Mouse (Mus musculus): Measurements from ENCODE around the gene Ano8. TPM values are rescaled to one million over a fixed set of nuclear protein-coding genes. Genes with fewer than 3 reads are reported as not detected.
A peak's percentile ranks its signal among the peaks of the same experiment; 100 is the strongest.

Gene Ano8
- polyA plus RNA-seq, 1 experiment from 2014 or later: 0.12 TPM

DNA sequence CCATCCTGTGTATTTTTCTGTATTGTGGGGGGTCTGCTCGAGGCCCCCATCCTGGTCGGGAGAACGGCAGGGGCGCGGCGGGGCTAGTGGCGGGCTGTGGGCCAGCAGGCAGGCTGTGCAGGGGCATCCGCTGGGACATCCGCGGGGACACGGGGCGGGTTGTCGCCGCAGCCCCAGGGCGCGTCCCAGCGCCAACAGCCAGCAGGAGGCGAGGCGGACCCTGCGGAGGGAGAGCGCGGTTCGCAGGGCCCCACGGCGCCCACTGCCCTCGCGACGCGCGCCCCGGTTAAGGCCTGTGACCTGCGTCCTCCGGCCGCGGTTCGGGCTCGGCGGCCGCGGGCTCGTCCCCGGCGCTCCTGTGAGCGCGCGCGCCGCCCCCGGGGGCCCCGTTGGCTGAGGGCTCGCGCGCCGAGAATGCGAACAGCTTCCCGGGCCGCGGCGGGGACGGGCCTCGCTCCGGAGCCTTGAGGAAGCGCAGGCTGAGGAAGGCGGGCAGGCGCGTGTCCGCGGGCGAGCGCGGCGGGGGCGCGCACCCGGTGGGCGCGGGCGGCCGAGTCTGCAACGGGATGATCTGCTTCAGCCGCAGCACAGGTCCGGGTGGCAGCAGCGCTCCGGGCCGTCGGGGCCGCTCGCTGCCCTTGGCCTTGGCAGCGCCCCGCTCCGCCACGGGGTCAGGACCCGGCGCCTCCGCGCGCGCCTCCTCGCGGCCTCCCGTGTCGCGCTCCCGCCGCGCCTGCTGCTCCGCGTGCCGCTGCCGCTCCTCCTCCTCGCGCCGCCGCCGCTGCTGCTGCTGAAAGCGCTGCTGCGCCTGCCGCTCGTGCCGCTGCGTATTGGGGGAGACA lies 9.4 kb downstream of the Ano8 start:
- H3K4me1 ChIP-seq (replicated peaks): peaks cover 45% of the 10 kb centered on the region
- H3K27ac ChIP-seq: peak overlapping the region; percentile 82
- no peaks in the 10 kb centered on the region for H3K9me3 ChIP-seq (replicated peaks)
- H3K4me3 ChIP-seq (replicated peaks): peak overlapping the region; percentile 71
- under 1% methylated on average over 120 of the region's 121 CpGs for WGBS (ENCODE audit: insufficient replicate concordance)
- ATAC-seq (ENCODE audit: low read depth) (peak; percentile 76), DNase-seq (peak; percentile 69)
- H3K9ac ChIP-seq: peak overlapping the region; percentile 78
- peaks cover 28% of the 10 kb centered on the region for H3K27me3 ChIP-seq
- H3K4me2 ChIP-seq: peak overlapping the region; percentile 92
- H3K36me3 ChIP-seq: peaks cover 41% of the 10 kb centered on the region

GRCm38 (mm10) chr8:71475702-71476075 lies 10.1 kb downstream of the Ano8 start:
- Histone ChIP-seq H3K9me3 (replicated peaks) (no peaks in the 10 kb centered on the region), H3K27me3 (peaks cover 22% of the 10 kb centered on the region), H3K36me3 (peaks cover 47% of the 10 kb centered on the region), H3K9ac (peak overlapping the region; percentile 78), H3K4me1 (replicated peaks) (peaks cover 44% of the 10 kb centered on the region), H3K4me3 (replicated peaks) (peak overlapping the region; percentile 71), H3K4me2 (peak overlapping the region; percentile 92), H3K27ac (peak overlapping the region; percentile 82)
- WGBS (ENCODE audit: insufficient replicate concordance): 36% methylated on average over 4 of the region's 4 CpGs
- DNase-seq (no peak), ATAC-seq (ENCODE audit: low read depth) (no peak)

GRCm38 (mm10) chr8:71474785-71475701 lies 10.7 kb downstream of the Ano8 start:
- Histone ChIP-seq H3K4me3 (replicated peaks) (no peak overlapping the region), H3K4me2 (peak overlapping the region; percentile 92), H3K27ac (peak overlapping the region; percentile 82; the same call in 1 of the 2 replicates), H3K36me3 (peaks cover 50% of the 10 kb centered on the region), H3K9ac (no peak overlapping the region; the same call in 1 of the 2 replicates), H3K27me3 (peaks cover 17% of the 10 kb centered on the region; the same call in 1 of the 2 replicates), H3K9me3 (replicated peaks) (no peaks in the 10 kb centered on the region), H3K4me1 (replicated peaks) (peaks cover 44% of the 10 kb centered on the region)
- DNase-seq (no peak), ATAC-seq (ENCODE audit: low read depth) (no peak)
- WGBS (ENCODE audit: insufficient replicate concordance): 92% methylated on average over 25 of the region's 25 CpGs

DNA sequence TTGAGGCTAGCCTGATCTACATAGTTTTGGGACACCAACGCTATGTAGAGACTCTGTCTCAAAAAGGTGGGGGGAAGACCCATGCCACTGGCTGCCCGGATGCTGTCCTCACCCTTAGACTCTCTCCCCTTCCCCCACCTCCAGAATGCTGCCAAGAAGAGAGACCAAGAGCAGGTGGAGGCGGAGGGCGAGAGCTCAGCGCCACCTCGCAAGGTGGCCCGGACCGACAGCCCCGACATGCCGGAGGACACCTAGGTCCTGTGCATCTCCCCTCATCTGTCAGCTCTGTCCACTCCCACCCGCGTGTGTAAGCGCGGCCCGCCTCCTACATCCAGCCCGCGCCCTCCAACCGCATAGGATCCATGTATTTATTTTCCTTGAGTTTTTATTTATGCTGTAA lies 11.4 kb downstream of the Ano8 start:
- Histone ChIP-seq H3K27me3 (peaks cover 17% of the 10 kb centered on the region; the same call in 1 of the 2 replicates), H3K4me1 (replicated peaks) (peaks cover 44% of the 10 kb centered on the region), H3K4me3 (replicated peaks) (no peak overlapping the region), H3K27ac (no peak overlapping the region), H3K4me2 (no peak overlapping the region), H3K9me3 (replicated peaks) (no peaks in the 10 kb centered on the region), H3K9ac (no peak overlapping the region), H3K36me3 (peaks cover 50% of the 10 kb centered on the region)
- WGBS (ENCODE audit: insufficient replicate concordance): 91% methylated on average over 18 of the region's 18 CpGs
- ATAC-seq (ENCODE audit: low read depth) (no peak), DNase-seq (no peak)

DNA sequence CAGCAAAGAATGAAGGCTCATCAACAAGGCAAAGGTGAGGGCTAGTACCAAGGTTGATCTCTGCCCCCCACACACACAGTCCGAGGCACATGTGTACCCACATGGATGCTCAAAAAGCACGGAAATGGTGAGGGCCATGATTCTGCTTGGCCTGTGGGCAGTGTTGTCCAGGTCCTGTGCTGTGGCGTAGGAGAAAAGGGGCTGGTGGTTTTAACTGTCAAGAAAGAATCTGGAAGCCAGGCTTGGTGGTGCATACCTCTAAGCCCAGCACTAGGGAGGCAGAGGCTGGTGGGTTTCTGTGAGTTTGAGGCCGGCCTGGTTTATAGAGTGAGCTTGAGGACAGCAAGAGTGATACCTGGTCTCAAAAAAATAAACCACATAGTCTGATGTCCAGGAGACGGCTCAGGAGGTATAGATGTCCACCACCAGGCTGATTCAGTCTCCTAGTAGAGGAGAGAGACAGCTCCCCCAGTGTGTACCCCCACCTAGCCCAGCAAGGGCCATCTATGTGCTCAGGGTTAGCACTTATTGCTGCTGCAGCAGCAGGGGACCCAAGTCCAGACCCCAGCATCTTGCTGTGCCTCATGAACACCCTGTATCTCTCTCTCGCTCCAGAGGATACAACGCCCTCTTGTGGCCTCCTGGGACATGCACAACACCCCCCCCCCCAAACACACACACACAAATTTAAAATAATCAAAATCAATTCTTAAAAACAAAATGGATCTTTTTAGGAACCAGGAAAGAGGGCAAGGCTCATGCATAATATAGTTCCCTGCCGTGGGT lies 13.0 kb downstream of the Ano8 start:
- Histone ChIP-seq H3K36me3 (peaks cover 50% of the 10 kb centered on the region), H3K27me3 (peaks cover 6% of the 10 kb centered on the region; the same call in 1 of the 2 replicates), H3K4me2 (no peak overlapping the region), H3K9ac (no peak overlapping the region), H3K4me1 (replicated peaks) (peaks cover 49% of the 10 kb centered on the region), H3K4me3 (replicated peaks) (no peak overlapping the region), H3K9me3 (replicated peaks) (no peaks in the 10 kb centered on the region), H3K27ac (no peak overlapping the region)
- WGBS (ENCODE audit: insufficient replicate concordance): 79% methylated on average over 8 of the region's 8 CpGs
- no peak for ATAC-seq (ENCODE audit: low read depth)
- DNase-seq: no peak

GRCm38 (mm10) chr8:71471861-71472260 lies 13.9 kb downstream of the Ano8 start:
- H3K9ac ChIP-seq: no peak overlapping the region
- 93% methylated on average over 17 of the region's 17 CpGs for WGBS (ENCODE audit: insufficient replicate concordance)
- DNase-seq (no peak), ATAC-seq (ENCODE audit: low read depth) (no peak)
- H3K36me3 ChIP-seq: peaks cover 50% of the 10 kb centered on the region
- no peaks in the 10 kb centered on the region for H3K27me3 ChIP-seq
- H3K4me3 ChIP-seq (replicated peaks): no peak overlapping the region
- H3K9me3 ChIP-seq (replicated peaks): no peaks in the 10 kb centered on the region
- peaks cover 41% of the 10 kb centered on the region for H3K4me1 ChIP-seq (replicated peaks)
- H3K27ac ChIP-seq: no peak overlapping the region
- H3K4me2 ChIP-seq: no peak overlapping the region

DNA sequence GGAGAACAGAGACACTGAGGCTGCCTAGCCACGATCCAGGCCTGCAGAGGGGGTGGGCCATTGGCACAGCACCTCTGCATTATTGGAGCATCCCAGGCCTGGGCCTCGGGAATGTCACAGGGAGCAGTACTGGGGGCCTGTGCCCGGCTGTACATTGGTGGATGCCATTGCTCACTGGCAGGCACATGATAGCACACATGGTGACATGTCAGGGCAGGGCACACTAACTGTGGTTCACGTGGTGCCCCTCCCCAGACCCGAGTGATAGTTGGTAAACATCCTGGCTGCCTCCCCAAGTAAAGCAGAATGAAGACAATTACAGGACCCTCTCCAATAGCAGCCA lies 14.9 kb downstream of the Ano8 start:
- Histone ChIP-seq H3K4me2 (peak overlapping the region; percentile 96), H3K36me3 (peaks cover 57% of the 10 kb centered on the region), H3K4me1 (replicated peaks) (peaks cover 36% of the 10 kb centered on the region), H3K27ac (no peak overlapping the region), H3K9ac (peak overlapping the region; percentile 88; the same call in 1 of the 2 replicates), H3K9me3 (replicated peaks) (no peaks in the 10 kb centered on the region), H3K4me3 (replicated peaks) (0 out of 2 replicates have a peak overlapping the region, but pooled peaks have one; percentile 90), H3K27me3 (no peaks in the 10 kb centered on the region)
- ATAC-seq (ENCODE audit: low read depth): no peak
- 77% methylated on average over 5 of the region's 5 CpGs for WGBS (ENCODE audit: insufficient replicate concordance)
- DNase-seq: no peak

DNA sequence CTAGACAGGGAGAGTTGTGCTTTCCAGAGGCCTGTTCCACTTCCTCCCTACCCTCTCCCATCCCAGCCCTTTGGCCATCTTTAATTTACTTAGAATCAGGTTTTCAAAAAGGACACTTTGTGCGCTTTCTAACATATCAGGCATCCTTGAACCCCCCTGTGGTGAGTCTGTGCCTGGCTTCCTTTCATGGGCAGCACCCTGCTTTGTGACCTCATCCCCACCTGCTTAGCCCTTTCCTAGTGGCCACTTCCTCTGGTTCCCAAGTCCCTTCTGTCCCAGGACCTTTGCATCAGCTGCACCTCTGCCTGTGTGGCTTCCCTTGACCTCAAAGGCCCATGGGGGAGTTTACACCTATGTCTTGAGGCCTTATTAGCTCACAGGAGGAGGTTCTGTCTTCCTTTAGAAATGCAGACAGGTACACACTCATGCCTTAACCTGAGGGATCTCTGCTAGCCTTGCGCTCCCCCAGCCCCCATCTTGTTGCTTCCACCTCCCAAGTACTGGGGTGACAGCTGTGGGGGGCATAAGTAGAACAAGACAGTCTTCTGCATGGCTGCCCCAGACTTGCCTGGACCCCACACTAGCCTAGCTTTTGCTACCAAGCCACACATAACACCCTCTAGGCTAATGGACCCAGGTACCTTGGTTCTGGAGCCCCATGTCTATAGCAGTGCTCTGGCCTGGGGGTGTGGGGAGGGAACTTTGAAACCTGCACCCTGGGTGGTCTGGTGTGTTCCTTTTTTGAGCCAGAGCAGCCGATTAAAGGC lies 15.4 kb downstream of the Ano8 start:
- H3K27ac ChIP-seq: peak overlapping the region; percentile 80; the same call in 1 of the 2 replicates
- whole genome bisulfite sequencing (ENCODE audit: insufficient replicate concordance): 85% methylated on average over 3 of the region's 3 CpGs

GRCm38 (mm10) chr8:71469411-71469810 lies 16.4 kb downstream of the Ano8 start:
- H3K4me3 ChIP-seq (replicated peaks): peak overlapping the region; percentile 90
- peaks cover 50% of the 10 kb centered on the region for H3K36me3 ChIP-seq
- H3K27ac ChIP-seq: peak overlapping the region; percentile 80
- H3K4me2 ChIP-seq: peak overlapping the region; percentile 96
- DNase-seq: no peak
- peaks cover 37% of the 10 kb centered on the region for H3K4me1 ChIP-seq (replicated peaks)
- H3K9ac ChIP-seq: peak overlapping the region; percentile 88
- H3K27me3 ChIP-seq: no peaks in the 10 kb centered on the region
- H3K9me3 ChIP-seq (replicated peaks): no peaks in the 10 kb centered on the region
- peak; percentile 1 for ATAC-seq (ENCODE audit: low read depth)
- WGBS (ENCODE audit: insufficient replicate concordance): 2% methylated on average over 24 of the region's 24 CpGs

More for the DNA sequence above, 15.4 kb downstream of the Ano8 start:
- H3K4me2 ChIP-seq: peak overlapping the region; percentile 96
- DNase-seq: no peak
- H3K27me3 ChIP-seq: no peaks in the 10 kb centered on the region
- no peaks in the 10 kb centered on the region for H3K9me3 ChIP-seq (replicated peaks)
- H3K4me3 ChIP-seq (replicated peaks): peak overlapping the region; percentile 90
- no peak for ATAC-seq (ENCODE audit: low read depth)
- H3K36me3 ChIP-seq: peaks cover 59% of the 10 kb centered on the region
- H3K4me1 ChIP-seq (replicated peaks): peaks cover 36% of the 10 kb centered on the region
- peak overlapping the region; percentile 88 for H3K9ac ChIP-seq

GRCm38 (mm10) chr8:71468916-71469315 lies 16.8 kb downstream of the Ano8 start, which contains the start of gene Dda1:
Gene Dda1 (plus strand): TSS chr8:71469199.
- no peaks in the 10 kb centered on the region for H3K27me3 ChIP-seq
- H3K9ac ChIP-seq: peak within 1 kb of the TSS; percentile 88
- peak within 1 kb of the TSS; percentile 90 for H3K4me3 ChIP-seq (replicated peaks)
- peak within 1 kb of the TSS; percentile 96 for H3K4me2 ChIP-seq
- H3K4me1 ChIP-seq (replicated peaks): peaks cover 42% of the 10 kb centered on the region
- DNase-seq (peak; percentile 98), ATAC-seq (ENCODE audit: low read depth) (peak; percentile 84)
- H3K9me3 ChIP-seq (replicated peaks): no peaks in the 10 kb centered on the region
- H3K36me3 ChIP-seq: peaks cover 45% of the 10 kb centered on the region
- 0% methylated on average over 52 of the region's 52 CpGs for WGBS (ENCODE audit: insufficient replicate concordance)
- H3K27ac ChIP-seq: peak within 1 kb of the TSS; percentile 80
